Mouse (Mus musculus) heart, postnatal 4 days (tissue): ENCODE results near the gene Hivep1. TPM values are rescaled to one million over a fixed set of nuclear protein-coding genes. Genes with fewer than 3 reads are reported as not detected.
A peak's percentile ranks its signal among the peaks of the same experiment; 100 is the strongest.

Source experiments
- DNase-seq: peaks from one replicate; pipeline ENCODE4 v3.0.0; 2021
- total RNA-seq, 2 experiments: library from RNA; stranded (reverse); gene quantifications; 2 replicates each; pipeline ENCODE4 v1.2.3; 2021

The Hivep1 gene
- 10 to 100 TPM; 33.1 to 33.5 TPM for total RNA-seq

DNA sequence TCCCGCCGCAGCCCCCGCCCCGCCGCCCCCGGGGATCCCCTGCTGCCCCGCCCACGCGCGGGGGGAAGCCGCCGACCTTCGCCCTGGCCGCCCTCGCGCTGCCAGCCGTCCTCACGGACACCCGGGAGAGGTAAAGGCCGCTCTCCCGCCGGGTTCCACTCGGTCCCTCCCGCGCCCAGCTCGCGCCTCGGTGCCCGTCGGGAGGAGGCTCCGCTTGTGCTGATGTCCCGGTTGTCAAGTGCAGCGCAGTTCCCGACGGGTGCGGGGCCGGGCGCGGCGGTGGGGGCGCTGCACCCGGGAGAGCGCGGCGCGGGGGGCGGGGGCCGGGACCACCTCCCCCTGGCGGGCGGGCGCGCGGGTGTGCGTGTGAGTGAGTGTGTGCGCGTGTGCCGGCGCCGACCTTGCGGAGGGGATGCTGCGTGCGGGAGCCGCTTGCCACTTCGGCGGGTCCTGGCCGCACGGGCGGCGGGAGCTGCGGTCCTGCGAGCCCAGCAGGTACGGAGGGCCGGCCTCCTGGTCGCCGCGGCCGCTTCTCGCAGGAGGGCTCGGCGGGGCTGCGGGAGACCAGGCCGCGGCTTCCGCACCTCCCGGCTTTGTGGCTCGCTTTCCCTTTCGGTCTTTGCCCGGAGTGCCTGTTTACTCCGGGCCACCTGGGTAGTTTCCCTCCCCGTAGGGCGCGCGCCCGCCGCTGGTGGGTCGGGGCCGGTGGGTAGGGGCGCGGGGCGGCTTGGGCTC is at the start of gene Hivep1:
TSS of gene Hivep1 (plus strand) at position 61 of the 735 bp plus-strand sequence.
- no peak for DNase-seq

DNA sequence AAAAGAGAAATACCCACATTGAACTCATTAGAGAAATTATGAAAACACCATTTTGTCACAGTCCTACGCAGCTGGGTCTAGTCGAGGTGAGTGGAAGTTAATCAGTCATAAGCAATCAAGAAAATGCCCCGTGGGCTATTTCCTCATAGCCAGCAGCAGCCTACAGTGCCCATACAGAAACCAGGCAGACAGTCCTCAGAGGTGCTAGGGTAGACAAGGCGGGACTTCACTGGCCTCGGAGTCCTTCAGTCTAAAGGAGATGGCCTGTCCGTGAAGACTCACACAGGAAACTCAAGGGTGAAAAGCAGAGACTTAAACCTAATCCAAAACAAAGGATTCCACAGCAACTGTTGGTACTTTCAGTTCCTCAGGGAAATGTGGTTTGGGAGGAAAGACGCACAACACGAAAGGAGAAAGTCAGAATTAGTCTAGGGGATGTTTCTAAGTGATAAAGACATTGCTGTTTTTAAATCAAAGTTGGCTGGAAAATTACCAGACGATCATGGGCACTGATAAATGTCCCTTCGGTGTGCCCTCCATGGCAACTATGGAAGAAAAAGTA is 36.3 kb upstream of the Hivep1 start:
- DNase-seq: no peak

DNA sequence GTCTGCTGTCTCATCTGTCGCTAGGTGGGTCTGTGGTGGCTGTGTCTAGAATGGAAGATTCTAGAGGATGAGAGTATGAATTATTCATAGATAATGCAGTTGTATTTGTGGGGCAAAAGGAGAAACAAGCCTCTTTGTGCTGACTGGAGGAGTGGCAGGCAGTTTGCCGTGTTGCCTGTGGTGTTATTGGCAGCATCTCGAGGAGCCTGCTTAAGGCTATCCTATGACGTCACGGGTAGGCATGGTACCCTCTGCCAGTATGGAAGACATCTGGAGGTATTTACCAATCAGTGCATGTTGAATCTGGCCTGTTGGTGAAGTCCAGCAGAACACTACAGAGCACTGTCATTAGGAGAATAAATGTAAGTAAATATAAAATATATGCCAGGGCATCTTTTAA is 35.6 kb upstream of the Hivep1 start:
- DNase-seq: no peak

DNA sequence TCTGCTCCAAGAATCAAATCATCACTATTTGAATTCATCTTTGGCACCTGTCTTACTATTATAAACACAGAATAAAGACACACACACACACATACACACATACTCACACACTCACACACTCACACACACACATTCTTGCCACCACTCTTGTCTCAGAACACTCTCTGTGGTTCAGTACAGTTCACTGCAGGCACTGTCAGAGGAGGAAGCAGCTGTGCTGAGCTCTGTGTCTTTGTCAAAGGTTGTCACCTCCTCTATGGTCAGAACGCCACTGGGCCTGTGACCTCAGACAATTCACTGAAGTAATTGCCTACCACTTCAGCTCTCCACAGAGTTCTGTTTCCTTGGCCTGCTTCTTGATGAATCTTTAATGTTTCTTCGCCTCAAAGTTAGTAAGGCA is 33.5 kb upstream of the Hivep1 start:
- DNase-seq: no peak

DNA sequence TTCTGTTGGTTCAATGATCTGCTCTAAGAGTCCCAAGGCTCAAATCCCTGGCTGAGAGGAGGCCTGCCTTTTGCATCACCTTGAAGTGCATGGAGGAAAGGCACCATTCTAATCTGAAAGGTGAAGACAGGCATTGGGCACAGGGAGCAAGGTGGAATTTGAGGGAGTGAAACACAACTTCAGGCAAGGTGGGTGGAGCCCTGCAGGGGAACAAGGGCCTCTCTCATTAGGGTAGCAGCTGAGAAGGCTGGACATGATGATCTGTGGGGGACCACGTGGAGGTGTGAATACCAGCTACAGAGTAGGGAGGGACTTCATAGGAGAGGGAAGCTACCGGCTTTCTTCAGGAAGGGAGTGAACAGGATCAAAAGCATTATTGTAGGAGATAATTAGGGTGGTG is 10.6 kb upstream of the Hivep1 start:
- DNase-seq: no peak

DNA sequence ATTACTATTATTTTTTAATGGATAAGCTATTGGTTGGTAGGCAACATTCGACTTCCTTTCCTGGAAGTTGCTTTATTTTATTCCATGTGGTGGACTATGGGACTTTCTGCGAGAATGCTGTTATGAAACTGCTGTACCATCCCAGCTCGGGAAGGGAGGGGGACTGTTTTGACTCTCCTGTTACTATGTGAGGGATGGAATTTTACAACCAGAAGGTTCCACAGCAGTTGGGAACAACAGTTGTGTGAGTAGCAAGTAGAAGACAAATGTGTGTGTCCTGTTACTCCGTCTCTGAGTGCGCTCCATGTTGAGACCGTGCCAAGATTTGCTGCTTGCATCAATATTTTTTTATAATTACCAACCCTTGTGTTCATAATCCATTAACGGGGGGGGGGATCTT is 8.4 kb upstream of the Hivep1 start:
- no peak for DNase-seq

DNA sequence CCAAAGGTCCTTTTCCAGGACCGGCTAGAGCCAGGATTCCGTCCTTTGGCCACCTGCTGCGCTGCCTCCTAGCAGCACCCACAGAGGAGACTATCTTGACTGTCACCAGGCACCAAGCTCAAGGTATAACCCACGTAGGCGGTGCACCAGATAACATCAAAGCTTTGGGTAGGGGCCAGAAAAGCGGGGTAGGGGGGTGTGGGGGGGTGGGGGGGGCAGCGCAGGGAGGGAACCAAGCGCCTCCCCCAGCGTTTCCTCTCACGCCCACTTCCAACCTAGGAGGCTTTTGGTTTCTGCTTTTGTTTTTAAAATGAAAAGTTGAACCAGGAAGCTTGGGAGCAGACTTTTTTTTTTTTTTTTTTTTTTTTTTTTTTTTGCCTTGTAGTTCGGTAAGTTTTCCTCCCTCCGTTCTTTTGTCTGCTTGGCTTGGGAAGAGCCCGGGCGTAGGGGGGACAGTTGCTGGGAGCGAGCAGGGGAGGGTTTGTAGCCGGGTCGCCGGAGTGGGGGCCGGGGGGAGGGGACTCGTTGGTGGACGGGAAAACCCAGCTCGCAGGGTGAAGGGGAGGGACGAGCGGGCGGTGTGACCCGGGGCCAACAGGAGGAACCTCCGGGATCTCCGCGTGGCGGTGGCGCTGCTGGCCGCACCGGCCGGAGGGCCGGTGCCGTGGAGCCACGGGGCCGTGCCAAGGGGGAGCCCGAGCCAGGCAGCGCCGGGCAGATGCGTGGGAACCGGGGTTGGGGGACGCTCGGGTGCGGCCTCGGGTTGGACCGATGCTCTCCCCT is 2.6 kb upstream of the Hivep1 start:
- DNase-seq: peak; percentile 83

DNA sequence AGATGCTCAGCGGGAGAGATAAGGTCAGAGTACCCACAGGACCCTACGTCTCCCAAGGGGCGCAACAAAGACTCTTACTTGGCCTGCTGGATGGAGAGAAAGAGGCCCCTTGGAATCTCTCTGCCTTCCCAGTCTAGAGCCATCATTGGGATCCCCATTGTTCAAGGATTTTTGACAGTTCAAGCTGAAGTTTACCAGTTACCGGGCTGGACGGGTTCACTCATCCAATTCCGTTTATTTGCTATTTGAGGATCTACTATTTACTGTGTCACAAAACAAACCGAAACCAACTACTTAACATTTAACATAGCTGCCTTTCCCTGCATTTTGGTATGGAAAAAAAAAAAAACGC is 2.1 kb upstream of the Hivep1 start:
- no peak for DNase-seq

DNA sequence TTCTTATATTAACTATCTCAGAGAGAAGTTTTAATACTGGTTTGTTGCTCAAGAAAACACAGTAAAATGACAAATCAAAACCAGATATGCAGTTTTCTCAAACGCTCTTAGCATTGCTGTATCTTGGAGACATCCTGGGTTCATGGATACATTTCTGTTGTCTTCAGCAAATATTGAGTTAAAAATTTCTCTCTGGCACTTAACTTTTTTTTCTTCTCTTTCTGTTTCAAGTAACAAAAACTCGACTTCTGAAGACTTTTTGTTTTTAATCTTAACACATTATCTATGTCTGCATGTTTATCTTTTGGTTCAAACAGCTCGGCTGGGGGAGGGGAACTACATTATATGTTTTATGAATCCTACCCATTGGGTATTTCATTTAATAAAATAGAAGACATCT is 1.7 kb upstream of the Hivep1 start:
- no peak for DNase-seq

DNA sequence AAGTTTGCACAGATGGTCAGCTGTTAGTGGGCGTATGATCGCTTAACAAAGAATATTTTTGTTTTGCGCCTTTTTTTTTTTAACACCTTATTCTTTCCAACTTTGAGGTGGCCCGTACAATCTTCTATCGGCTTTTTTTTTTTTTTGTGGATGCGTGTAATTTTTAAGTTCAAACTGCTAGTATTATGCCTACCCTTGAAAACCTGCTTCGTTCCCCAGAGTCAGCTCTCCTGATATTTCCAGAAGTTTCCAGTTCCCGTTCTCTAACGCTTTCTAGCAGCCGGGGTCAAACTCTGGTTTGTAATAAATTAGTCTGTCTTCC is 980 bp upstream of the Hivep1 start:
- DNase-seq: no peak

DNA sequence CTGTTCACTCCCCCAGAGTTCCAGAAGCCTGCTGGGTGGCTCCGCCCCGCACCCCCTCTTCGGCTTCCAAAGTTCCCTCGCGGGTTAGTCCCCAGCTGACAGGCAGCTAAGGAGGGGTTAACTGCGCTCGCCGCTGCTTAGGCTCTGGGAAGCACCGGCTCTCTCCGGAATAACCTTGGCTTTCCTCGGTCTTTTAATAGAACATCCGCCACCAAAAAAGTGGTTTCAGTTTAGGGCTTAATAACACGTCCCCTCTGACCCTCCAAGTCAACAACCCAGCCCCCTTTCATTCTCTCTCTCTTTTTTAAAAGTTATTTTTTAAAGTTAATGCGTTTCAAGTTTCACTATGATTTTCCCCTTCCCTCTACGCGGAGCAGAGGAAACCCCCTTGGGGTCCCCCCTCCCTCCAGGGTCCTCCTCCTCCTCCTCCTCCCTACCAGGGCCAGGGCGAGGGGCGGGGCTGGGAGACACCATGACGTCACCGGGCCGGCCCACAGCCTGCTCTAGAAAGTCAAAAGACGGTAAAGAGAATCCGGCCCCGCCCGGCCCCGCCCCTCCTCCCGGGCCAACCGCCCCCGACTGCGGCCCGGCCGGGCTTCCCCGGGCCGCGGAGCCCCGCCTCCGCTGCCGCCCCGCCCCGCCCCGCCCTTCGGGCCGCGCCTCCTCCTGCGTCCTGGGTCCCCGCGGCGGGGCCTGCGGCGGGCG is 467 bp upstream of the Hivep1 start:
- peak; percentile 99 for DNase-seq

DNA sequence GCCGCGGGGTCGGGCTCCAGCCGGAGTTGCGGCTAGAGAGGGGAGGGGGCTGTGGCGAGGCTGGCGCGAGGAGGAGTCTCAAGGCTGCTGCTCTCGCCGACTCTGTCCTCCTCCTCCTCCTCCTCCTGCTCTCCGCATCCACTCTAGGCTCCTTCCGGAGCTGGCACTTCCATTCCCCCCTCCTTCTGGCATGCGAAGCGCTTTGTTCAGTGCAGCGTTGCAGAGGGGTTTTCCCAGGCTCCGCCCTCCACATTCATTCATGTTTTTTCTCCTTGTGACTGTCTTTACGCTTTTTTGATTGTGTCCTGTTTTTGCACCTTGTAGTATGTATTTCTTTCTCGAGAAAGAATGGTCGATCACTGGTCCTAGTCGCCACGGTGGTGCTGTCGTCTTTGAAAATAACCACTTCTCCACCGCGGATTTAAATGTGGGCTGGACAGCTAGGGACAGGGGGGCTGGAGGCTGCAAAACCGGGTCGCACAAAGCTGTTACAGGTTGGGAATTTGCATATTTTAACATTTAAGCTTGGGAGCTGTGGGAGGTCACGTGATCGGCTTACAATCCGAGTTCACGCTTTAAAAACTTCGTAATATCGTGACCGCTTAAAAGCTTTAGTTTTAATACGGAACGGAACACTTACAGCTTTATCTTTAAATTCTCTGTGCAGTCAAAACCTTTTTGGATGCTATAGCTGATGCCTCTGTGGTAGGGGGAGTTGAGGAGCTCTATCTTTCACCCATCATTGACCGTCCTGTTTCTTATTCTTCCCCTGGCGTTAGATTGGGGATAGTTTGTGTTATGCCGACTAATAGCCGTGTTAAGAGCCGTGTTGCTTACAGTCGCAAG is 1.1 kb downstream of the Hivep1 start:
- peak; percentile 72 for DNase-seq

DNA sequence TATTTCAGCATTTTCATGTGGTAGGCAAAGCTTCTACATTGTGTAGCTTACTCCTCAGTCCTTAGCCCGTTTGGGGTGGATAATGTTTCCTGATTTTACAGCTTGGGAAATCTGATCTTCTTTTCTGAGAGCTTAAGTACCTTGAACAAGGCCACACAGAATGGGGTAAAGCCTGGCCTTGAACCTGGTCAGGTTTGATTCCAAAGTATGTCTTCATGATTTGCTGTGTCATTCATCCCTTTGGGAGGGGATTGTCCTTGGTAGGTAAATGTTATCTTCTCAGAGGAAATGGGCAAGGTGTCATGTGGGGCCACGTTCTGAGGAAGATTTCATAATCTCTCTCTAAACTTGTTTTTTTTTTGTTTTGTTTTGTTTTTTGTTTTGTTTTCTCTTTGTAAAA is 1.8 kb downstream of the Hivep1 start:
- no peak for DNase-seq

DNA sequence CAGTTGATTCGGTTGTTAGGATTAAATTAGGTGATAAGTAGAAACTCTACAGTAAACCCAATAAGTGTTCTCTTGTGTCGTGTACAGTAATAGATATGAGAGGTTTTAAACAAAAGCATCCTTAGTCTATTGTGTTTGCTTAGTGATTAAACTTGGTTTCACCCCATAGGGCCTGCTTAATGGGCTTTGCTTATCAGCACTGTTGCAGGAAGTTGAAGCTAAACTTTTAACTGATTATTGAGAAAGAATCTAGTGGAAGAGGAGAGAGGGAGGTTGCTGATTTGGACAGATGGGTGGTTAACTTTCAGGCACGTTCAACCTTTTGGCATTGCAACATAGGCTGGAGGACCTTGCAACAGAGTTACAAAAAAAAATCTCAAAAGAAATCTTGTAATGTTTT is 2.3 kb downstream of the Hivep1 start:
- DNase-seq: no peak

DNA sequence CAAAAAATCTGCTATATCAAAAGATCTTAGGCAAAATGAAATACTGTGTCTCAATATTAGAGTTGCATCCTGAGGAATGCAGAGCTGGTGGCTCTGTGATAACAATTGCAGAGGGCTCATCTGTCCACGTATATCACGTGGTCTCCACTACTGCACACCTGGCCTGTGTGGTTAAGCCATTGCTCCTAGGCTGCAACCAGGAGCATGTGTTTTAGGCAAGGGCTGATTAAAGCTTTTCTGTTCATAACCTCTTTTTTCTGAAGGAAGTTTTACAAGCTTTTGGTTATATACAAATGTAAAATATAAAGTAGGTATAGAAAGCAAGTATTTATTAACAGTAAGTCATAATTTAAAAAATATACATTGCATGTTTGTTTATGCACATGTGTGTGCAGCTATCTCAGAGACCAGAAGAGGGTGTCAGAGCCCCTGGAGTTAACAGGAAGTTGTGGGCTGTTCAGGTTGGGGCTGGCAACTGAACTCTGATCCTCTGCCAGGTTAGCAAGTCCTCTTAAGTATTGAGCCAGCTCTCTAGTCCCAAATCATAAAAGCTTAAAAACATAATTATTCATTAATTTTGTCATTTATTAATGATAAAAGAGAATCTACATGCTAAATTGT is 5.0 kb downstream of the Hivep1 start:
- no peak for DNase-seq

DNA sequence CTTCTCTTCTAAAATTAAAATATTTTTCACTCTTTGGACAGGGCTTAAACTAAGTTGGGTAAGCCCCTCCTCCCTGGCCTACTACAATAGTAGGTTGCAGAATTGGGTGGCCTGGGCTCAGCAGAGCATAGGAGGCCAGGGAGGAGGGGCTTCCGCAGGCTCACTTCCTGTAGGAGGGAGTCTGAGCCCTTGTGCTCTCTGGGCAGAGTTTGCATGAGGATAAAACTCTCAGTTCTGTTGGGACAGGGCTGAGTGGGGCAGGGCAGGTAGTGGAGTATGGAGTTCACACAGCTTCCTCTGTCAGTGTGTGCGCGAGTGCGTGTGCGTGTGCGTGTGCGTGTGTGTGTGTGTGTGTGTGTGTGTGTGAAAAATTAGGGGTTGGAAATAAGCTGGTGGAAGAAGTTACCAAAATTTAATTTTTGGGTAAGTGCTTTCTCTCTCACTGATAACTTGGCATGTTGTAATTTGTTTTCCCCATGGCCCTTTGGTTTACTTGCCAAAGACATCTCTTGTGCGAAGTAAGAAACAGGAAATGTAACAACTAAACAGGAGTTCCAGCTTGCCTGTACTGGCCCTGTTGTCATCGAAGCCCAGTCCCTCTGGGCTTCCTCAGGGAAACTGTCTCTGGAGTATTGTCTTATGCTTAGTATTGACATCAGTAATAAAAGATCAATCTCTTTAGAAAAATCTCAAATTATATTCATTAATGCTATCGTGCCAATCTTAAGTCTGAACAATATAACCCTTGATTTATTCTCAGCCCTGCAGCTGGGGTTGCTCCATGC is 9.2 kb downstream of the Hivep1 start:
- DNase-seq: no peak

DNA sequence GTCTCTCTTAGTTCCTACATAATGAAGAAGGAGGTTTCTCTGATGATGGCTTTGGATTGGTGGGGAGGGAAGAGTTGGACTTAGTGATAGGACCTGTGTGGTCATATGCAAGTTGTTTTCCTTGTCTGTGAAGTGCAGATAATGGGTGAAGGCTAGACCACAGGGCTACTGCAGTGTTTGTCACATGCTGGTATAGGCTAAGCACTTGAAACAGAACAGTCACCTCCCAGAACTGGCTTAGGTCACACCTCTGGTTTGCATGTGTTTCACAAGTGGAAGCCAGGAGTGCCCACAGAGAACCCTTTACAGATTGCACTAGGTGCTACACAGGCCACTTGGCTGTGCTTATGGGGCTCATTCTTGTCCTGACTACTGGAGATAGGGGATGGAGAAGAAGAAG is 12.4 kb downstream of the Hivep1 start:
- no peak for DNase-seq

DNA sequence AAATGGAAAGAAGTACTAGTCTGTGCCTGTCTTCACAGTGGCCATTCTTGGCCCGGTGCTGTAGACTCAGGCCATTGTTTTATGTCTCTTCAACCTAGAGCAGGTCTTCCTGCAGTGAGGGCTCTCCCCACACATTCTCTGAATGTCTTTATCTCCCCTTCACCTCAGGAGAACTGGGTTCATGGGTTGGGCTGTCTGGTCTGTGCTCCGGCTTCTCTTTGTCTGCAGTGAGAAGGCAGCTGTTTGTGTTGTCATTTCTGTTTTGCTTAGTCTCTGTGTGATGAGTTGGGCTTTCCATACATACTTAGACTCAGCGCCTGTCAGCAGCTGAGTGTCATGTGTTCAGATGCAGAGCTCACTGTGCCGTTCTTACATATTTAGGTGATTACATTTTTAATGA is 18.4 kb downstream of the Hivep1 start:
- no peak for DNase-seq

DNA sequence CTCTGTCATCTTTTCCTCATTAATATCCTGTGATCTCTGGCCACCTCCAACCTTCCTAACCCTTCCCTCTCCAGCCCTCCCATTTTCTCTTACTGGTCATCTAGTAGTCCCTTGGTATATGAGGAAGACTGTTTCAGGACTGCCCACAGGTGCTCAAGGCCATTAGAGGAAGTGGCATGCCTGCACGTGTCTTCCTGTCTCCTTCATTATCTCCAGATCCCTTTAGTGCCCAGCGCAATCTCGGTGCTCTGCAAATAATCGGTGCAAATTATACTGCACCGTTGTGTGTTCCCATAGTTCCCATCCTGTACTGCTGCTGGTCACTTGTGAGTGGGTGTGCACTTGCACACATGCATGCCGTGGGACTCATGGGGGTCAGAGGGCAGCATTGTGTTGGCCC is 19.2 kb downstream of the Hivep1 start:
- no peak for DNase-seq

DNA sequence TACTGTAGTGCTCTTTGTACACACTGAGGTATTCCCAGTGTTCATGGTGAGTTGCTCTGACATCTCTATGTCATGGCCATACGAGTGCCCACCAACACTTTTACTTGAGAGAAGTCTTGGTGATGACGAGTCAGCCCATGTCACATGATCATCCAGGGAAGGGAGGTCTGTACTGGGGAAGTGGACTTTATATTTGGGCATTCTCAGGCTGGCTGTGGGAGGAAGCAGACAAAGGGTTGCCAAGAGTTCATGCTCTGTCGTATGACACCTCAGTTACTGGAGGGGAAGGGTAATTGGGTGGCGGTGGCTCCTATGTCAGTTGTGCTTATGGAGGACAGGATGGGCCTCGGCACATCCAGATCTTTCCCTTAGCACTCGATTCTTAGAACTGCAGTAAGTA is 21.5 kb downstream of the Hivep1 start:
- no peak for DNase-seq

DNA sequence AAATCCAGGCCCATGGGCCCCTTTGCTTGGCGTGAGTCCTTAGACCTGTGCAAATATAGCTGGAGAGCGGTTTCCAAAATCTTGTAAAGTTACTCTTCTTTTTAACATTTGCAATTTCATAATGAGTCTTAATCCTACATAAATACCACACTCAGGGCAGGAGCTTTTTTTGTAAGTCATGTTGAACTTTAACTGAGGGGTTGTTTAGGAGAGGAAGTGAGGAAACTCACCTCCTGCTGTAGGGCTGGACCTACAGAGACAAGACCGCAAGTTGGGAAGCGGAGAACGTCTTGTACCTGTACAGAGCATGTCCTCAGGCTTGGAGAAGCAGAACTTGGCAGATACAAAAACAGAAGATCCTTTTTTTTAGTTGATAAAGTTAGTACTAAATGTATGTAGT is 23.7 kb downstream of the Hivep1 start:
- no peak for DNase-seq
